Mouse (Mus musculus) MEL (cell line): Measurements from ENCODE around the gene Plxnc1. TPM values are rescaled to one million over a fixed set of nuclear protein-coding genes. Genes with fewer than 3 reads are reported as not detected.
A peak's percentile ranks its signal among the peaks of the same experiment; 100 is the strongest.

ENCODE experiments used
- DNase-seq: peaks from one replicate; pipeline ENCODE4 v3.0.0; 2011; ENCODE audit warnings: low read depth, low spot score
- H3K27ac ChIP-seq: 2 replicates; pipeline ENCODE4 v1.5.1; 2012; ENCODE audit warnings: low read depth, mild to moderate bottlenecking, control low read depth, low read length, moderate library complexity; ENCODE audit not compliant: control insufficient read depth
- H3K27me3 ChIP-seq, 2 experiments: fragments of 150-350 bp in 1 of 2; sonication (generic) in 1 of 2; 2 replicates each; pipeline ENCODE4 v1.6.1; 2012; ENCODE audit warnings: low read length in 2 of 2, mild to moderate bottlenecking in 2 of 2, improper control_type of control experiment in 1 of 2, moderate library complexity in 1 of 2; ENCODE audit not compliant: insufficient read depth in 2 of 2, control insufficient read depth in 1 of 2
- H3K36me3 ChIP-seq, 2 experiments: 2 replicates each; pipeline ENCODE4 v1.6.1; 2012 to 2014; ENCODE audit warnings: low read length in 2 of 2, improper control_type of control experiment in 1 of 2, inconsistent platforms in 1 of 2, mild to moderate bottlenecking in 1 of 2; ENCODE audit not compliant: insufficient read depth in 2 of 2, control insufficient read depth in 1 of 2
- H3K4me1 ChIP-seq, 2 experiments: fragments of 150-350 bp in 1 of 2; sonication (generic) in 1 of 2; 2 replicates each; pipeline ENCODE4 v1.6.1; 2012; ENCODE audit warnings: low read length in 2 of 2, improper control_type of control experiment in 1 of 2, mild to moderate bottlenecking in 1 of 2; ENCODE audit not compliant: insufficient read depth in 2 of 2, control insufficient read depth in 1 of 2
- H3K4me3 ChIP-seq, 2 experiments: fragments of 150-350 bp in 1 of 2; sonication (generic) in 1 of 2; 2 replicates each; pipeline ENCODE4 v1.5.1; 2012; ENCODE audit warnings: low read depth in 2 of 2, low read length in 2 of 2, mild to moderate bottlenecking in 2 of 2, moderate library complexity in 2 of 2, control low read depth in 1 of 2, improper control_type of control experiment in 1 of 2; ENCODE audit not compliant: control insufficient read depth in 1 of 2, insufficient read depth in 1 of 2
- H3K79me2 ChIP-seq: 2 replicates; pipeline ENCODE4 v1.6.1; 2012; ENCODE audit warnings: mild to moderate bottlenecking, low read length, moderate library complexity; ENCODE audit not compliant: control insufficient read depth, poor library complexity, insufficient read depth
- H3K9ac ChIP-seq: 2 replicates; pipeline ENCODE4 v1.6.1; 2012; ENCODE audit warnings: low read depth, mild to moderate bottlenecking, control low read depth, low read length, moderate library complexity; ENCODE audit not compliant: control insufficient read depth, poor library complexity, severe bottlenecking
- H3K9me3 ChIP-seq: fragments of 150-350 bp; sonication (generic); replicated peaks from 2 replicates; pipeline ENCODE4 v1.6.1; 2012; ENCODE audit warnings: mild to moderate bottlenecking, low read length, improper control_type of control experiment, moderate library complexity; ENCODE audit not compliant: insufficient read depth
- BHLHE40 ChIP-seq: IDR thresholded peaks from 2 replicates; pipeline ENCODE4 v1.6.1; 2012; ENCODE audit warnings: low read depth, mild to moderate bottlenecking, inconsistent platforms, low read length, improper control_type of control experiment, borderline replicate concordance
- CHD1 ChIP-seq: IDR thresholded peaks from 2 replicates; pipeline ENCODE4 v1.6.1; 2012; ENCODE audit warnings: low read depth, mild to moderate bottlenecking, inconsistent platforms, low read length, improper control_type of control experiment
- CHD2 ChIP-seq: IDR thresholded peaks from 2 replicates; pipeline ENCODE4 v1.6.1; 2011; ENCODE audit warnings: low read length, improper control_type of control experiment
- CTCF ChIP-seq, 3 experiments: IDR thresholded peaks in 2 of 3; conservative IDR thresholded peaks in 1 of 3; 2 replicates each; pipeline ENCODE4 v1.5.1; 2011 to 2012; ENCODE audit warnings: low read length in 3 of 3, low read depth in 2 of 3, mild to moderate bottlenecking in 2 of 3, improper control_type of control experiment in 1 of 3, inconsistent platforms in 1 of 3, mixed read lengths in 1 of 3, moderate library complexity in 1 of 3; ENCODE audit not compliant: control insufficient read depth in 1 of 3, insufficient read depth in 1 of 3, poor library complexity in 1 of 3, severe bottlenecking in 1 of 3
- E2F4 ChIP-seq: IDR thresholded peaks from 2 replicates; pipeline ENCODE4 v1.6.1; 2011; ENCODE audit warnings: low read depth, low read length, improper control_type of control experiment, borderline replicate concordance
- ELF1 ChIP-seq: IDR thresholded peaks from 2 replicates; pipeline ENCODE4 v1.6.1; 2014; ENCODE audit warnings: low read depth, mild to moderate bottlenecking, inconsistent platforms, low read length, improper control_type of control experiment, moderate library complexity
- EP300 ChIP-seq, 2 experiments: IDR thresholded peaks; 2 replicates each; pipeline ENCODE4 v1.6.1; 2011; ENCODE audit warnings: improper control_type of control experiment in 2 of 2, low read length in 2 of 2, low read depth in 1 of 2, mild to moderate bottlenecking in 1 of 2
- ETS1 ChIP-seq: IDR thresholded peaks from 2 replicates; pipeline ENCODE4 v1.6.1; 2012; ENCODE audit warnings: low read depth, mild to moderate bottlenecking, inconsistent platforms, low read length, improper control_type of control experiment, moderate library complexity
- GABPA ChIP-seq: IDR thresholded peaks from 2 replicates; pipeline ENCODE4 v1.6.1; 2012; ENCODE audit warnings: low read depth, mild to moderate bottlenecking, inconsistent platforms, low read length, improper control_type of control experiment, moderate library complexity
- GATA1 ChIP-seq: IDR thresholded peaks from 2 replicates; pipeline ENCODE4 v1.6.1; 2011; ENCODE audit warnings: low read depth, low read length, improper control_type of control experiment
- HCFC1 ChIP-seq: IDR thresholded peaks from 2 replicates; pipeline ENCODE4 v1.6.1; 2012; ENCODE audit warnings: low read depth, mild to moderate bottlenecking, inconsistent platforms, low read length, improper control_type of control experiment, moderate library complexity
- JUND ChIP-seq: IDR thresholded peaks from 2 replicates; pipeline ENCODE4 v1.6.1; 2011; ENCODE audit warnings: low read depth, mild to moderate bottlenecking, improper control_type of control experiment, low read length
- KAT2A ChIP-seq: conservative IDR thresholded peaks from 2 replicates; pipeline ENCODE4 v1.6.1; 2012; ENCODE audit warnings: low read depth, low read length, improper control_type of control experiment, inconsistent platforms
- MAX ChIP-seq: IDR thresholded peaks from 2 replicates; pipeline ENCODE4 v1.6.1; 2011; ENCODE audit warnings: low read length, improper control_type of control experiment
- MAZ ChIP-seq: IDR thresholded peaks from 2 replicates; pipeline ENCODE4 v1.6.1; 2012; ENCODE audit warnings: low read depth, mild to moderate bottlenecking, inconsistent platforms, low read length, improper control_type of control experiment
- MEF2A ChIP-seq: IDR thresholded peaks from 2 replicates; pipeline ENCODE4 v1.6.1; 2014; ENCODE audit warnings: low read depth, mild to moderate bottlenecking, inconsistent platforms, low read length, improper control_type of control experiment; ENCODE audit not compliant: poor library complexity, insufficient replicate concordance, severe bottlenecking; ENCODE audit errors: extremely low read depth
- MXI1 ChIP-seq: IDR thresholded peaks from 2 replicates; pipeline ENCODE4 v1.6.1; 2011; ENCODE audit warnings: mild to moderate bottlenecking, low read depth, low read length, improper control_type of control experiment
- MYB ChIP-seq: IDR thresholded peaks from 2 replicates; pipeline ENCODE4 v1.6.1; 2011; ENCODE audit warnings: mild to moderate bottlenecking, low read depth, low read length, improper control_type of control experiment
- MYC ChIP-seq: IDR thresholded peaks from 2 replicates; pipeline ENCODE4 v1.6.1; 2011; ENCODE audit warnings: low read depth, mild to moderate bottlenecking, low read length, improper control_type of control experiment, moderate library complexity
- NELFE ChIP-seq: IDR thresholded peaks from 2 replicates; pipeline ENCODE4 v1.6.1; 2011; ENCODE audit warnings: low read depth, low read length, improper control_type of control experiment
- NRF1 ChIP-seq: IDR thresholded peaks from 2 replicates; pipeline ENCODE4 v1.6.1; 2014; ENCODE audit warnings: low read depth, mild to moderate bottlenecking, inconsistent platforms, low read length, improper control_type of control experiment, moderate library complexity; ENCODE audit not compliant: poor library complexity, insufficient read depth, severe bottlenecking
- POLR2A ChIP-seq, 2 experiments: IDR thresholded peaks; 2 replicates each; pipeline ENCODE4 v1.6.1; 2011 to 2012; ENCODE audit warnings: low read length in 2 of 2, mild to moderate bottlenecking in 2 of 2, control low read depth in 1 of 2, improper control_type of control experiment in 1 of 2, low read depth in 1 of 2, moderate library complexity in 1 of 2; ENCODE audit not compliant: control insufficient read depth in 1 of 2, insufficient read depth in 1 of 2, poor library complexity in 1 of 2
- POLR2AphosphoS2 ChIP-seq: IDR thresholded peaks from 2 replicates; pipeline ENCODE4 v1.6.1; 2011; ENCODE audit warnings: low read length, improper control_type of control experiment
- POLR2AphosphoS5 ChIP-seq: IDR thresholded peaks from 2 replicates; pipeline ENCODE4 v1.6.1; 2012; ENCODE audit warnings: low read depth, borderline replicate concordance, mild to moderate bottlenecking, inconsistent platforms, low read length, moderate library complexity, mixed read lengths
- RAD21 ChIP-seq: IDR thresholded peaks from 2 replicates; pipeline ENCODE4 v1.6.1; 2011; ENCODE audit warnings: mild to moderate bottlenecking, low read depth, low read length, improper control_type of control experiment
- RCOR1 ChIP-seq: IDR thresholded peaks from 2 replicates; pipeline ENCODE4 v1.6.1; 2012; ENCODE audit warnings: low read depth, mild to moderate bottlenecking, inconsistent platforms, low read length, improper control_type of control experiment
- SIN3A ChIP-seq: IDR thresholded peaks from 2 replicates; pipeline ENCODE4 v1.6.1; 2012; ENCODE audit warnings: low read length, improper control_type of control experiment, inconsistent platforms
- SMC3 ChIP-seq: IDR thresholded peaks from 2 replicates; pipeline ENCODE4 v1.6.1; 2011; ENCODE audit warnings: low read depth, low read length, improper control_type of control experiment
- TAL1 ChIP-seq: IDR thresholded peaks from 2 replicates; pipeline ENCODE4 v1.6.1; 2012; ENCODE audit warnings: mild to moderate bottlenecking, inconsistent platforms, low read length, moderate library complexity, mixed read lengths
- TBP ChIP-seq: IDR thresholded peaks from 2 replicates; pipeline ENCODE4 v1.8.0; 2011; ENCODE audit warnings: low read depth, low read length, improper control_type of control experiment
- TCF12 ChIP-seq: IDR thresholded peaks from 2 replicates; pipeline ENCODE4 v1.6.1; 2014; ENCODE audit warnings: low read depth, mild to moderate bottlenecking, inconsistent platforms, low read length, improper control_type of control experiment, moderate library complexity
- UBTF ChIP-seq: IDR thresholded peaks from 2 replicates; pipeline ENCODE4 v1.6.1; 2012; ENCODE audit warnings: low read depth, mild to moderate bottlenecking, inconsistent platforms, low read length, improper control_type of control experiment, moderate library complexity, borderline replicate concordance; ENCODE audit not compliant: insufficient read depth
- USF1 ChIP-seq: IDR thresholded peaks from 2 replicates; pipeline ENCODE4 v1.6.1; 2014; ENCODE audit warnings: low read depth, mild to moderate bottlenecking, inconsistent platforms, low read length, improper control_type of control experiment, moderate library complexity
- USF2 ChIP-seq, 2 experiments: IDR thresholded peaks; 2 replicates each; pipeline ENCODE4 v1.6.1; 2011 to 2012; ENCODE audit warnings: improper control_type of control experiment in 2 of 2, low read length in 2 of 2, borderline replicate concordance in 1 of 2, inconsistent platforms in 1 of 2, low read depth in 1 of 2, mild to moderate bottlenecking in 1 of 2; ENCODE audit not compliant: insufficient read depth in 1 of 2
- ZC3H11A ChIP-seq: IDR thresholded peaks from 2 replicates; pipeline ENCODE4 v1.6.1; 2012; ENCODE audit warnings: low read depth, mild to moderate bottlenecking, inconsistent platforms, low read length, improper control_type of control experiment
- ZMIZ1 ChIP-seq: IDR thresholded peaks from 2 replicates; pipeline ENCODE4 v1.6.1; 2012; ENCODE audit warnings: low read depth, mild to moderate bottlenecking, inconsistent platforms, low read length, improper control_type of control experiment, moderate library complexity
- ZNF384 ChIP-seq: IDR thresholded peaks from 2 replicates; pipeline ENCODE4 v1.6.1; 2012; ENCODE audit warnings: low read depth, mild to moderate bottlenecking, inconsistent platforms, low read length, improper control_type of control experiment
- polyA plus RNA-seq, 2 experiments: library from polyadenylated mRNA; stranded (reverse) in 1 of 2; unstranded in 1 of 2; fragments of >175 nt in 1 of 2; fragments of >200 nt in 1 of 2; gene quantifications; 2 replicates each; pipeline versions ENCODE4 v1.2.1 to v1.2.4; 2012; ENCODE audit warnings: low replicate concordance in 2 of 2, low read depth in 1 of 2; ENCODE audit not compliant: insufficient read length in 2 of 2, insufficient read depth in 1 of 2, missing spikeins in 1 of 2
- total RNA-seq: library from RNA; depleted of rRNA; stranded (reverse); fragments of 300-350 nt; gene quantifications from 2 replicates; pipeline ENCODE4 v1.2.3, GENCODE M21; 2012

The Plxnc1 gene
- total and polyA plus RNA-seq, 3 experiments = 15.1 to 30.1 TPM; not detected in 1

GRCm38 (mm10) chr10:94923337-94923762 is 21.3 kb downstream of the Plxnc1 start:
- peak; percentile 92 for DNase-seq
- Histone ChIP-seq H3K9me3 (no peaks in the 10 kb centered on the region), H3K27me3 (no peaks in the 10 kb centered on the region), H3K4me3 (peak overlapping the region in 1 of 2 experiments; percentile 12; a peak in 1 of 4 replicates), H3K27ac (peak overlapping the region; percentile 94), H3K79me2 (peaks cover 8% of the 10 kb centered on the region), H3K36me3 (peaks cover 5 to 50% of the 10 kb centered on the region in 2 experiments), H3K9ac (peak overlapping the region; percentile 63), H3K4me1 (peaks cover 30 to 37% of the 10 kb centered on the region in 2 experiments)
- peak; percentile 97 to 99 for TF ChIP-seq EP300 (IDR thresholded peaks at IDR 0.05; ENCODE audit: low read depth in 1 of 2, low read length in 2 of 2)
- peak in 1 of 2 experiments; percentile 78; a peak in 2 of 4 replicates for TF ChIP-seq POLR2A (IDR thresholded peaks at IDR 0.05; ENCODE audit: control insufficient read depth in 1 of 2, insufficient read depth in 1 of 2, low read depth in 1 of 2, low read length in 2 of 2, poor library complexity in 1 of 2)
- no peak for TF ChIP-seq CHD1
- no peak for TF ChIP-seq CHD2
- TF ChIP-seq TCF12 = peak; percentile 95
- TF ChIP-seq POLR2AphosphoS2 = no peak; the same call in 1 of the 2 replicates
- peak; percentile 99 for TF ChIP-seq MYB
- no peak for TF ChIP-seq POLR2AphosphoS5
- no peak for TF ChIP-seq NRF1
- peak; percentile 12; the same call in 1 of the 2 replicates for TF ChIP-seq ZNF384
- TF ChIP-seq UBTF = no peak
- TF ChIP-seq ZMIZ1 = peak; percentile 83
- TF ChIP-seq GABPA = no peak
- no peak; the same call in 1 of the 2 replicates for TF ChIP-seq RAD21
- TF ChIP-seq MXI1 = peak; percentile 91
- TF ChIP-seq BHLHE40 = peak; percentile 79
- peak; percentile 95 for TF ChIP-seq SIN3A
- TF ChIP-seq E2F4 = 0 out of 2 replicates have a peak, but pooled peaks have one; percentile 6
- TF ChIP-seq ZC3H11A = no peak
- TF ChIP-seq MEF2A = no peak
- no peak for TF ChIP-seq USF2 (IDR thresholded peaks at IDR 0.05; ENCODE audit: borderline replicate concordance in 1 of 2, insufficient read depth in 1 of 2, low read depth in 1 of 2, low read length in 2 of 2)
- peak; percentile 12; the same call in 1 of the 2 replicates for TF ChIP-seq SMC3
- TF ChIP-seq CTCF (IDR thresholded peaks at IDR 0.05 in 2 of 3, conservative IDR thresholded peaks at IDR 0.05 in 1 of 3; ENCODE audit: control insufficient read depth in 1 of 3, insufficient read depth in 1 of 3, low read depth in 2 of 3, low read length in 3 of 3, poor library complexity in 1 of 3, severe bottlenecking in 1 of 3) = no peak
- peak; percentile 84 for TF ChIP-seq TBP
- peak; percentile 22; the same call in 1 of the 2 replicates for TF ChIP-seq HCFC1
- peak; percentile 18; the same call in 1 of the 2 replicates for TF ChIP-seq JUND
- peak; percentile 76 for TF ChIP-seq TAL1
- TF ChIP-seq MYC = peak; percentile 98
- TF ChIP-seq MAZ = no peak; the same call in 1 of the 2 replicates
- TF ChIP-seq USF1 = 0 out of 2 replicates have a peak, but pooled peaks have one; percentile 22
- peak; percentile 97 for TF ChIP-seq MAX
- peak; percentile 19; the same call in 1 of the 2 replicates for TF ChIP-seq KAT2A
- peak; percentile 95 for TF ChIP-seq RCOR1
- peak; percentile 93 for TF ChIP-seq ETS1
- peak; percentile 51 for TF ChIP-seq NELFE
- TF ChIP-seq GATA1 = peak; percentile 96
- TF ChIP-seq ELF1 = peak; percentile 42; the same call in 1 of the 2 replicates
